Mouse (Mus musculus) midbrain, postnatal 0 days (tissue): Measurements from ENCODE around the gene Chst8. TPM values are rescaled to one million over a fixed set of nuclear protein-coding genes. Genes with fewer than 3 reads are reported as not detected.

Experiments
- ATAC-seq: fragments of 200-750 bp; cut with Nextera tagmentation; 2 replicates; pipeline ENCODE4 v1.8.0; 2017; ENCODE audit warnings: moderate number of reproducible peaks, mild to moderate bottlenecking, moderate TSS enrichment, moderate library complexity; ENCODE audit not compliant: low FRiP score
- DNase-seq: peaks from one replicate; pipeline ENCODE4 v3.0.0-alpha.2; 2015; ENCODE audit warnings: low spot score
- H3K27ac ChIP-seq: fragments of 300-500 bp; sonication (generic); 2 replicates; pipeline ENCODE4 v1.5.1; 2014; ENCODE audit warnings: low read depth, mild to moderate bottlenecking, low read length, mixed read lengths
- H3K27me3 ChIP-seq: fragments of 300-500 bp; sonication (generic); 2 replicates; pipeline ENCODE4 v1.6.1; 2014; ENCODE audit warnings: low read length, control low read depth, mixed read lengths; ENCODE audit not compliant: insufficient read depth
- H3K36me3 ChIP-seq: fragments of 300-500 bp; sonication (generic); 2 replicates; pipeline ENCODE4 v1.6.1; 2014; ENCODE audit warnings: low read length, control low read depth, mixed read lengths; ENCODE audit not compliant: insufficient read depth
- H3K4me1 ChIP-seq: fragments of 300-500 bp; sonication (generic); 2 replicates; pipeline ENCODE4 v1.6.1; 2014; ENCODE audit warnings: mild to moderate bottlenecking, control low read depth, antibody characterized with exemption, low read length, mixed read lengths; ENCODE audit not compliant: insufficient read depth
- H3K4me2 ChIP-seq: fragments of 300-500 bp; sonication (generic); 2 replicates; pipeline ENCODE4 v1.6.1; 2014; ENCODE audit warnings: low read depth, mild to moderate bottlenecking, low read length, mixed read lengths; ENCODE audit not compliant: poor library complexity, severe bottlenecking
- H3K4me3 ChIP-seq: fragments of 300-500 bp; sonication (generic); 2 replicates; pipeline ENCODE4 v1.5.1; 2014; ENCODE audit warnings: low read depth, mild to moderate bottlenecking, low read length, moderate library complexity
- H3K9ac ChIP-seq: fragments of 300-500 bp; sonication (generic); replicated peaks from 2 replicates; pipeline ENCODE4 v1.6.1; 2014; ENCODE audit warnings: mild to moderate bottlenecking, low read length, moderate library complexity, mixed read lengths; ENCODE audit not compliant: poor library complexity, severe bottlenecking
- H3K9me3 ChIP-seq: fragments of 300-500 bp; sonication (generic); 2 replicates; pipeline ENCODE4 v1.6.1; 2016; ENCODE audit warnings: low read length, control low read depth
- CTCF ChIP-seq: IDR thresholded peaks from 2 replicates; pipeline ENCODE4 v1.5.1; 2016; ENCODE audit warnings: antibody characterized with exemption, mild to moderate bottlenecking
- WGBS: fragments of 180-500 bp; shearing (Covaris S2); extraction: QIAGEN DNeasy Blood & Tissue Kit; methylation state at CpG from one replicate; pipeline ENCODE4 v1.1.7; 2014; 5-methylcytosine and 5-hydroxymethylcytosine counted together
- polyA plus RNA-seq: library from polyadenylated mRNA; unstranded; fragments of >200 nt; fragmentation: Nextera tagmentation; extraction: Ambion mirVana; gene quantifications from 2 replicates; pipeline ENCODE4 v1.2.1, GENCODE M21; 2015
- total RNA-seq: library from RNA; depleted of rRNA; stranded (reverse); fragments of >200 nt; gene quantifications from 2 replicates; pipeline ENCODE4 v1.2.3, GENCODE M21; 2014

Chst8 gene
- total and polyA plus RNA-seq, 2 experiments from 2014 or later: 16.2 to 20.1 TPM

- ATAC-seq (no peak), DNase-seq (no peak)
- no peaks in the 10 kb centered on the region for H3K36me3 ChIP-seq
- no peak overlapping the region for H3K4me2 ChIP-seq
- no peak overlapping the region for H3K9ac ChIP-seq
- no peaks in the 10 kb centered on the region for H3K9me3 ChIP-seq
- H3K27me3 ChIP-seq: no peaks in the 10 kb centered on the region
- no peaks in the 10 kb centered on the region for H3K4me1 ChIP-seq
- no peak for TF ChIP-seq CTCF
- 49% methylated on average over 5 of the region's 5 CpGs for WGBS
- H3K27ac ChIP-seq: 0 out of 2 replicates have a peak overlapping the region, but pooled peaks have one; percentile 43
- no peak overlapping the region for H3K4me3 ChIP-seq
Observed at GRCm38 (mm10) chr7:34773309-34773708, 39.2 kb downstream of the Chst8 start.

- no peak overlapping the region for H3K4me3 ChIP-seq
- no peak for TF ChIP-seq CTCF
- WGBS: 66% methylated on average over 8 of the region's 8 CpGs
Observed at GRCm38 (mm10) chr7:34769531-34769930, 43.0 kb downstream of the Chst8 start.

GRCm38 (mm10) chr7:34764250-34765148, 48.0 kb downstream of the Chst8 start:
- Histone ChIP-seq H3K9ac (no peak overlapping the region), H3K4me1 (no peaks in the 10 kb centered on the region), H3K9me3 (no peaks in the 10 kb centered on the region), H3K27me3 (no peaks in the 10 kb centered on the region), H3K36me3 (no peaks in the 10 kb centered on the region), H3K4me3 (no peak overlapping the region), H3K4me2 (no peak overlapping the region), H3K27ac (no peak overlapping the region)
- ATAC-seq (peak; percentile 57; the same call in 1 of the 2 replicates), DNase-seq (peak; percentile 45)
- 47% methylated on average over 18 of the region's 18 CpGs for WGBS
- TF ChIP-seq CTCF: peak; percentile 48

More at GRCm38 (mm10) chr7:34769531-34769930, 43.0 kb downstream of the Chst8 start:
- ATAC-seq: no peak
- Histone ChIP-seq H3K27ac (no peak overlapping the region), H3K9ac (no peak overlapping the region), H3K36me3 (no peaks in the 10 kb centered on the region), H3K4me2 (no peak overlapping the region), H3K4me1 (no peaks in the 10 kb centered on the region), H3K9me3 (no peaks in the 10 kb centered on the region), H3K27me3 (no peaks in the 10 kb centered on the region)
- peak; percentile 59 for DNase-seq

- H3K4me2 ChIP-seq: no peak overlapping the region
- H3K4me3 ChIP-seq: no peak overlapping the region
Observed at GRCm38 (mm10) chr7:34759378-34759822, 53.1 kb downstream of the Chst8 start.

GRCm38 (mm10) chr7:34758721-34759120, 53.8 kb downstream of the Chst8 start:
- TF ChIP-seq CTCF: no peak
- H3K9ac ChIP-seq: no peak overlapping the region

More at GRCm38 (mm10) chr7:34759378-34759822, 53.1 kb downstream of the Chst8 start:
- Histone ChIP-seq H3K9me3 (no peaks in the 10 kb centered on the region), H3K4me1 (no peaks in the 10 kb centered on the region; the same call in 1 of the 2 replicates), H3K27me3 (no peaks in the 10 kb centered on the region), H3K36me3 (no peaks in the 10 kb centered on the region), H3K27ac (no peak overlapping the region), H3K9ac (no peak overlapping the region)
- 36% methylated on average over 7 of the region's 7 CpGs for WGBS
- no peak for TF ChIP-seq CTCF
- ATAC-seq (peak; percentile 29; the same call in 1 of the 2 replicates), DNase-seq (peak; percentile 63)

GRCm38 (mm10) chr7:34757513-34757912, 55.0 kb downstream of the Chst8 start:
- DNase-seq: no peak
- no peaks in the 10 kb centered on the region for H3K27me3 ChIP-seq
- 85% methylated on average over 4 of the region's 4 CpGs for WGBS
- no peaks in the 10 kb centered on the region for H3K36me3 ChIP-seq
- H3K4me1 ChIP-seq: no peaks in the 10 kb centered on the region; the same call in 1 of the 2 replicates
- no peak overlapping the region for H3K4me3 ChIP-seq
- peak; percentile 50 for TF ChIP-seq CTCF
- no peak overlapping the region for H3K27ac ChIP-seq
- ATAC-seq: no peak
- no peaks in the 10 kb centered on the region for H3K9me3 ChIP-seq
- H3K9ac ChIP-seq: no peak overlapping the region
- no peak overlapping the region for H3K4me2 ChIP-seq

More at GRCm38 (mm10) chr7:34758721-34759120, 53.8 kb downstream of the Chst8 start:
- H3K27me3 ChIP-seq: no peaks in the 10 kb centered on the region
- 62% methylated on average over 3 of the region's 3 CpGs for WGBS
- H3K4me2 ChIP-seq: no peak overlapping the region
- no peaks in the 10 kb centered on the region; the same call in 1 of the 2 replicates for H3K4me1 ChIP-seq
- H3K36me3 ChIP-seq: no peaks in the 10 kb centered on the region
- no peak overlapping the region for H3K27ac ChIP-seq
- ATAC-seq (no peak), DNase-seq (no peak)
- no peak overlapping the region for H3K4me3 ChIP-seq
- no peaks in the 10 kb centered on the region for H3K9me3 ChIP-seq
